Mouse (Mus musculus) C2C12 (cell line): ENCODE measurements around the gene Wdr64.

ENCODE experiments used
- CEBPB ChIP-seq: IDR thresholded peaks from one replicate; pipeline ENCODE4 v1.6.1; 2011; ENCODE audit warnings: low read depth, mild to moderate bottlenecking, control low read depth, moderate library complexity
- CTCF ChIP-seq: IDR thresholded peaks from one replicate; pipeline ENCODE4 v1.5.1; 2011; ENCODE audit not compliant: control insufficient read depth, insufficient read depth, insufficient read length
- FOSL1 ChIP-seq: IDR thresholded peaks from one replicate; pipeline ENCODE4 v1.8.0; 2011; ENCODE audit warnings: mild to moderate bottlenecking, low read length; ENCODE audit not compliant: poor library complexity, insufficient read depth, severe bottlenecking
- MAX ChIP-seq: IDR thresholded peaks from one replicate; pipeline ENCODE4 v1.6.1; 2011; ENCODE audit warnings: mild to moderate bottlenecking, control low read depth
- MYOD1 ChIP-seq: IDR thresholded peaks from one replicate; pipeline ENCODE4 v1.6.1; 2011; ENCODE audit warnings: low read depth; ENCODE audit not compliant: control insufficient read depth, insufficient read length
- MYOG ChIP-seq: IDR thresholded peaks from one replicate; pipeline ENCODE4 v1.6.1; 2011; ENCODE audit not compliant: control insufficient read depth, insufficient read length; ENCODE audit errors: extremely low read depth
- USF1 ChIP-seq: IDR thresholded peaks from one replicate; pipeline ENCODE4 v1.6.1; 2011; ENCODE audit warnings: low read depth, mild to moderate bottlenecking, control low read depth, moderate library complexity

GRCm38 (mm10) chr1:175691686-175692245, 6.6 kb upstream of the Wdr64 start:
- TF ChIP-seq CTCF (no peak), USF1 (no peak), CEBPB (no peak), MYOD1 (no peak), MYOG (no peak), MAX (no peak), FOSL1 (no peak)
